In genomic region chr1:36814271-36814903, GRCm38 (mm10) we compare ENCODE assay signal across 21 mouse cellular contexts. TPM values are rescaled to one million over a fixed set of nuclear protein-coding genes. Genes with fewer than 3 reads are reported as not detected.
DNase-seq lines count a peak whose midpoint lies in the region; ATAC-seq lines count a peak whose summit lies in the region.
"Had no signal": no experiment of that assay in that cellular context is flagged by ENCODE, and none has a peak within 500 bp of the region (broad histone marks: within the 10 kb centered on the region; RNA-seq: fewer than 3 reads in every experiment).

No protein-coding gene starts in this region.

- H3K4me3 ChIP-seq in heart, embryonic 10.5 days = no peak overlapping the region
- H3K4me3 ChIP-seq in liver, embryonic 12.5 days = no peak overlapping the region
- H3K4me3 ChIP-seq in liver, embryonic 11.5 days (ENCODE audit: low read depth, low read length) = no peak overlapping the region
- H3K4me3 ChIP-seq: embryonic facial prominence, embryonic 13.5 days; hindbrain, embryonic 13.5 days; limb, embryonic 10.5 days; limb, embryonic 15.5 days had no signal

- ATAC-seq in liver, embryonic 12.5 days = no peak
- ATAC-seq in liver, embryonic 11.5 days (replicated peaks; ENCODE audit: low FRiP score) = no peak
- no peak for ATAC-seq in frontal cortex, adult (ENCODE audit: low TSS enrichment)
- ATAC-seq: CD4-positive, CD25-positive, alpha-beta regulatory T cell, adult 4 months; midbrain, embryonic 16.5 days had no signal

- H3K4me2 ChIP-seq in liver, embryonic 12.5 days = no peak overlapping the region
- H3K4me2 ChIP-seq in liver, embryonic 11.5 days = no peak overlapping the region
- H3K4me2 ChIP-seq: embryonic facial prominence, embryonic 13.5 days; hindbrain, embryonic 13.5 days; limb, embryonic 15.5 days had no signal

- peaks cover 80% of the 10 kb centered on the region for H3K36me3 ChIP-seq in heart, embryonic 10.5 days
- H3K36me3 ChIP-seq in liver, embryonic 12.5 days = peaks cover 99% of the 10 kb centered on the region
- peaks cover 31% of the 10 kb centered on the region for H3K36me3 ChIP-seq in liver, embryonic 11.5 days (ENCODE audit: control insufficient read depth, insufficient read depth, low read length)

- no peaks in the 10 kb centered on the region for H3K9me3 ChIP-seq in heart, embryonic 10.5 days
- H3K9me3 ChIP-seq in liver, embryonic 12.5 days (replicated peaks) = no peaks in the 10 kb centered on the region
- H3K9me3 ChIP-seq in liver, embryonic 11.5 days (ENCODE audit: control insufficient read depth, low read length) = no peaks in the 10 kb centered on the region
- H3K9me3 ChIP-seq: embryonic facial prominence, embryonic 13.5 days; hindbrain, embryonic 13.5 days; limb, embryonic 10.5 days; limb, embryonic 15.5 days had no signal

- H3K4me1 ChIP-seq in heart, embryonic 10.5 days = peaks cover 16% of the 10 kb centered on the region
- peaks cover 21% of the 10 kb centered on the region for H3K4me1 ChIP-seq in liver, embryonic 12.5 days
- peaks cover 8% of the 10 kb centered on the region for H3K4me1 ChIP-seq in liver, embryonic 11.5 days (replicated peaks; ENCODE audit: control insufficient read depth, insufficient read depth, low read length)
- H3K4me1 ChIP-seq: embryonic facial prominence, embryonic 13.5 days; hindbrain, embryonic 13.5 days; limb, embryonic 10.5 days; limb, embryonic 15.5 days had no signal

- H3K27ac ChIP-seq in heart, embryonic 10.5 days = peak overlapping the region; percentile 67; the same call in 1 of the 2 replicates
- peak overlapping the region; percentile 63 for H3K27ac ChIP-seq in liver, embryonic 12.5 days
- no peak overlapping the region for H3K27ac ChIP-seq in liver, embryonic 11.5 days (ENCODE audit: low read depth, low read length)
- H3K27ac ChIP-seq: embryonic facial prominence, embryonic 13.5 days; hindbrain, embryonic 13.5 days; limb, embryonic 10.5 days; limb, embryonic 15.5 days had no signal

- H3K9ac ChIP-seq in liver, embryonic 12.5 days = no peak overlapping the region
- no peak overlapping the region for H3K9ac ChIP-seq in liver, embryonic 11.5 days (ENCODE audit: low read depth, low read length)
- H3K9ac ChIP-seq: embryonic facial prominence, embryonic 13.5 days; hindbrain, embryonic 13.5 days; limb, embryonic 15.5 days had no signal

- 68% methylated on average over 5 of the region's 5 CpGs for WGBS in heart, embryonic 10.5 days
- WGBS in liver, embryonic 12.5 days (ENCODE audit: insufficient replicate concordance) = 72% methylated on average over 5 of the region's 5 CpGs
- WGBS in liver, embryonic 11.5 days = 79% methylated on average over 5 of the region's 5 CpGs

- H3K27me3 ChIP-seq in heart, embryonic 10.5 days (ENCODE audit: insufficient read depth, poor library complexity, severe bottlenecking) = no peaks in the 10 kb centered on the region
- no peaks in the 10 kb centered on the region for H3K27me3 ChIP-seq in liver, embryonic 12.5 days (replicated peaks)
- no peaks in the 10 kb centered on the region for H3K27me3 ChIP-seq in liver, embryonic 11.5 days (replicated peaks; ENCODE audit: control insufficient read depth, insufficient read depth, low read length)
- H3K27me3 ChIP-seq: embryonic facial prominence, embryonic 13.5 days; hindbrain, embryonic 13.5 days; limb, embryonic 15.5 days had no signal

- DNase-seq in heart, embryonic 10.5 days (ENCODE audit: low spot score) = peak; percentile 66
- DNase-seq in heart, adult 9 months (ENCODE audit: low spot score in 2 of 2) = no peak
- DNase-seq in liver, embryonic 11.5 days (ENCODE audit: low spot score) = no peak
- DNase-seq in ES-CJ7 (ENCODE audit: low read depth, low spot score) = peak; percentile 45
- DNase-seq in R1 (ENCODE audit: low read depth, low spot score) = peak; percentile 71
- DNase-seq in cerebellum, postnatal 4 days (ENCODE audit: low spot score in 2 of 2) = no peak
- DNase-seq: adrenal gland, postnatal 10 days; cerebellum, adult 11 months; gastrocnemius, postnatal 25 days; lung, adult 2 months; lung, postnatal 10 days; right cerebral cortex, postnatal 25 days; thymus, postnatal 4 days had no signal

RNA-seq across cellular contexts. Expression of gene Zap70, which starts 52.8 kb away (rescaled TPM):
- polyA plus RNA-seq in heart, embryonic 10.5 days (2016; fragmentation: Nextera tagmentation; extraction: Ambion mirVana) = 0.05 and 0.27 TPM in 2 replicates
- polyA plus RNA-seq in liver, embryonic 12.5 days (2016; fragmentation: Nextera tagmentation; extraction: Ambion mirVana) = not detected in 2 replicates
- 0.16 and 0.19 TPM in 2 replicates for polyA plus RNA-seq in liver, embryonic 11.5 days (2014; fragmentation: Nextera tagmentation; extraction: Ambion mirVana)

Comparison
In these comparisons a context has a peak if more than half of its experiments do, and no peak if none do; other contexts are left out.
1. DNase-seq: peak in heart, embryonic 10.5 days (single experiment), ES-CJ7 (single experiment) and R1 (single experiment); none in heart, adult 9 months (0 of 2), liver, embryonic 11.5 days (single experiment) and cerebellum, postnatal 4 days (0 of 2).